Mouse (Mus musculus) embryonic facial prominence, embryonic 13.5 days (tissue): ENCODE measurements at regions not wholly inside any gene's neighbourhood (a gene's known extent, or its start where the extent isn't known, plus 50 kb on each side); places are given as distances from the start of the nearest gene placed in this dataset.

Experiments
- ATAC-seq: fragments of 200-750 bp; cut with Nextera tagmentation; 2 replicates; pipeline ENCODE4 v1.8.0; 2017; ENCODE audit warnings: low read depth; ENCODE audit not compliant: insufficient number of reproducible peaks, insufficient read depth, low FRiP score, low TSS enrichment
- H3K27ac ChIP-seq: fragments of 300-500 bp; sonication (generic); 2 replicates; pipeline ENCODE4 v1.5.1; 2015; ENCODE audit warnings: moderate library complexity, mild to moderate bottlenecking, inconsistent platforms
- H3K27me3 ChIP-seq: fragments of 300-500 bp; sonication (generic); 2 replicates; pipeline ENCODE4 v1.6.1; 2015; ENCODE audit warnings: mild to moderate bottlenecking, inconsistent platforms
- H3K36me3 ChIP-seq: fragments of 300-500 bp; sonication (generic); 2 replicates; pipeline ENCODE4 v1.6.1; 2015; ENCODE audit warnings: mild to moderate bottlenecking, inconsistent platforms
- H3K4me1 ChIP-seq: fragments of 300-500 bp; sonication (generic); 2 replicates; pipeline ENCODE4 v1.6.1; 2015; ENCODE audit warnings: inconsistent platforms
- H3K4me2 ChIP-seq: fragments of 300-500 bp; sonication (generic); 2 replicates; pipeline ENCODE4 v1.6.1; 2015; ENCODE audit warnings: moderate library complexity, mild to moderate bottlenecking, inconsistent platforms
- H3K4me3 ChIP-seq: fragments of 300-500 bp; sonication (generic); 2 replicates; pipeline ENCODE4 v1.5.1; 2015; ENCODE audit warnings: mild to moderate bottlenecking, inconsistent platforms
- H3K9ac ChIP-seq: fragments of 300-500 bp; sonication (generic); 2 replicates; pipeline ENCODE4 v1.6.1; 2015; ENCODE audit warnings: mild to moderate bottlenecking, inconsistent platforms
- H3K9me3 ChIP-seq: fragments of 300-500 bp; sonication (generic); 2 replicates; pipeline ENCODE4 v1.6.1; 2016; ENCODE audit warnings: inconsistent platforms
- WGBS: fragments of 180-500 bp; shearing (Covaris S2); methylation state at CpG from one replicate; pipeline ENCODE4 v1.1.7; 2015; ENCODE audit warnings: mixed read lengths; 5-methylcytosine and 5-hydroxymethylcytosine counted together

DNA sequence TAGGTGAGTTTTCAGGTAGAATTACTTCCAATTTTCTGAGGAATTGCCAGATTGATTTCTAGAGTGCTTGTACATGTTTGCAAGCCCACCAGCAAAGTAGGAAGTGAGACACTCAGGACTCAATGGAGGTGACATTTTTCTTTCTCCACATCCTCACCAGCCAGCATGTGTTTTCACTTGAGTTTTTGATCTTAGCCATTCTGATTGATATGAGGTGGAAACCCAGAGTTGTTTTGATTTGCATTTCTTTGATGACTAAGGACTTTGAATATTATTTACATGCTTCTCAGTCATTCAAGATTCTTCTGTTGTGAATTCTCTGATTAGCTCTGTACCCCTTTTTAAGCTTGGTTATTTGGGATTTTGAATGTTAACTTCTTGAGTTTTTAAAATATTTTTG is 2650.2 kb downstream of the Gm37988 start:
- Histone ChIP-seq H3K9ac (no peak overlapping the region), H3K4me2 (no peak overlapping the region), H3K27ac (no peak overlapping the region), H3K4me1 (no peaks in the 10 kb centered on the region), H3K4me3 (no peak overlapping the region), H3K36me3 (no peaks in the 10 kb centered on the region), H3K9me3 (no peaks in the 10 kb centered on the region), H3K27me3 (no peaks in the 10 kb centered on the region)
- no peak for ATAC-seq

DNA sequence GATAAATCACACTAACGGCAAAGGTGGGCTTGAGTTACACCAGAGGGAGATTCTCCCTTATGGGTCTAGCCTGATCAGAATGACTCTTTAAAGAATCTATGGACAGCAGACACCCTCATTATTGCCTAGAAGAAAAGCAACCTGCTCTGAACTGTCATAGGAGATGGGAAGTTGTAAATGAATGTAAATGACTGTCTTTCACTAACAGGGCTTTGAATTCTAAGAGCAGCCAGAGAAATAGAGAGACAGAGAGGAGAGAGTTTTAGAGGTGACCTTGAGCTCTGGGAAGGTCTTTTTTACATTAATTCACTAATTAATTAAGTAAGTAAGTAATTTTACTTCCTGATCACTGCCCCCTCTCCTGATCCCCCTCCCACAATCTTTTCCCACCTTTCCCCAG is 2686.4 kb downstream of the Gm37988 start:
- 81% methylated on average over 1 of the region's 1 CpGs for WGBS
- Histone ChIP-seq H3K4me3 (no peak overlapping the region), H3K36me3 (no peaks in the 10 kb centered on the region), H3K4me2 (no peak overlapping the region), H3K27ac (no peak overlapping the region), H3K9me3 (no peaks in the 10 kb centered on the region), H3K4me1 (no peaks in the 10 kb centered on the region), H3K9ac (no peak overlapping the region), H3K27me3 (no peaks in the 10 kb centered on the region)
- no peak for ATAC-seq

DNA sequence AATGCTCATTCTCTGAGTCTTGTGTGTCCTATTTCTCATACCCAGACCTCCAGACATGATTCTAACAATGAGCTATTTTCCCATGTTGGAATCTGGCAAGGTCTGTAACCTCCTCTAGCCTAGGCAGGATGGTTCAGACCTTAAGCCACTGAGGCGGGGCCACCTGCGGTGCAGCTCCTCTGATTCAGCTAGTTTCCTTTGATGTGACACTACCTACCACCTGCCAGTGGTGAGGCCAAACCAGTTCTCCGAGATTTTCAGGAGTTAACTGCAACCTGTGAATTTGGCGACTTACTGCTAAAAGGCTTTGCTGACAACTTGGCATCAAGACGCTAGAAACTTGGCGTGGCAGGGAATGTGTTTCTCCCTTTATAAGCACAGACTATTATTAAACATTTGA is 2691.3 kb downstream of the Gm37988 start:
- ATAC-seq = peak; percentile 62; the same call in 1 of the 2 replicates
- H3K9me3 ChIP-seq = no peaks in the 10 kb centered on the region
- H3K9ac ChIP-seq = no peak overlapping the region

DNA sequence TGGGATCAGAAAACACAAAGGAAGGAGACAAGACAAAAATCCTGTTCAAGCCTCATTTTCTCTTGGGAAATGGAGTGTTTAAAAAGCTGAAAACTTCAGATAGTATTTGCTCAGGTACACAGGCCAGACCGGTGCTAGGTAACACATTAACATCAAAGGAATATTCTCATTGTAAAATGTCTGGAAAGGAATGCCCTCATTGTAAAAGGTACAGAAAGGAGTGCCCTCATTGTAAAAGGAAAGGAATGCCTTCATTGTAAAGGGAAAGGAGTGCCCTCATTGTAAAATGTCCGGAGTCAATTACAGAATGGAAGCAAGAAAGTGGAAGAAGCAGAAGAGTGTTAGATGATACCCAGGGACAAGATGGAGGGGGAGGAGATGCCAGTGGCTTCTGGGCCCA is 2694.7 kb downstream of the Gm37988 start:
- Histone ChIP-seq H3K27ac (no peak overlapping the region), H3K4me2 (no peak overlapping the region), H3K36me3 (no peaks in the 10 kb centered on the region), H3K4me1 (no peaks in the 10 kb centered on the region), H3K27me3 (no peaks in the 10 kb centered on the region), H3K4me3 (no peak overlapping the region), H3K9me3 (no peaks in the 10 kb centered on the region), H3K9ac (no peak overlapping the region)
- WGBS = 90% methylated on average over 2 of the region's 2 CpGs
- ATAC-seq = no peak

More for the DNA sequence above, 2691.3 kb downstream of the Gm37988 start:
- no peak overlapping the region for H3K4me3 ChIP-seq
- H3K36me3 ChIP-seq = no peaks in the 10 kb centered on the region
- H3K4me2 ChIP-seq = no peak overlapping the region
- H3K27ac ChIP-seq = no peak overlapping the region
- no peaks in the 10 kb centered on the region for H3K27me3 ChIP-seq
- no peaks in the 10 kb centered on the region for H3K4me1 ChIP-seq
- WGBS = 54% methylated on average over 6 of the region's 6 CpGs

DNA sequence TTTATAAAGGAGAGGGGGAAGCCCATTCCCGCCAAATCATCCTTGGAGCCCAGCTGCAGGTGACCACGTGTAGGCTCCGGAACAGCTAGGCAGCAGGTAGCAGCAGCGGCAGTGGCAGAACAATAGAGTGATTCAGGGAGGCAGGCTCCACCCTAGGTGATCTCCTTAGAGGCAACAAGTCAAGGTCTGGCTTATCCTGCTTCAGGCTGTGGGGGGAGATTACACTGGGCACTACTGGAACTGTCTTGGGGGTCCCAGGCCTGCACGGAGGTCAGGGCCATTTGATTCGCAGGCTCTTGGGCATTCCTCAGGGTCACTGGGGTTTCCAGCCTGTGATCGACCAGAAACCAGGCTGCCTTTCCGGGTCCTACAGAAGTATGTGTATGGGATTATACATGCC is 2711.1 kb downstream of the Gm37988 start:
- Histone ChIP-seq H3K36me3 (no peaks in the 10 kb centered on the region), H3K4me1 (no peaks in the 10 kb centered on the region)
- 63% methylated on average over 8 of the region's 8 CpGs for WGBS

DNA sequence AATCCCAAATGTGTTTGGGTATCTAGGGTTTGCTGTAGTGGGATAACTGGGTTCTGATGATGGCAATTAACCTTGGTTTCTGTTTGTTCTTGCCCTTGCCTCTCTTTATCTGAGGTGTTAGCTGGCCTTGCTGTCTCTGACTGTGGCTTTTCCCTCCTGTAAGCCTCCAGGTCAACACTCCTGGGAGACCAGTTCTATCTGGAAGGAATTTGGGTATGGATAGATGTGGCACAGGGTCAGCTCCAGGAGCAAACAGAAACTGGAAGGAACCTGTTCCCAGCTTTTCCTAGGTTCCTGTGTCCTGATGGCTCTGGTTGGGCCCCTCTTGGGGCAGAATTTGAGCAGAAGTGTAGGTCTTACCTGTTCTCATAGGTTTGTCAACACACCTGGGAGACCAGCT is 2725.8 kb downstream of the Gm37988 start:
- H3K9ac ChIP-seq = no peak overlapping the region
- H3K4me3 ChIP-seq = no peak overlapping the region
- H3K4me1 ChIP-seq = no peaks in the 10 kb centered on the region
- no peak overlapping the region for H3K4me2 ChIP-seq
- no peaks in the 10 kb centered on the region for H3K36me3 ChIP-seq
- ATAC-seq = no peak
- H3K27ac ChIP-seq = no peak overlapping the region
- no peaks in the 10 kb centered on the region for H3K27me3 ChIP-seq
- no peaks in the 10 kb centered on the region for H3K9me3 ChIP-seq

More for the DNA sequence above, 2711.1 kb downstream of the Gm37988 start:
- Histone ChIP-seq H3K9ac (no peak overlapping the region), H3K27ac (no peak overlapping the region), H3K27me3 (no peaks in the 10 kb centered on the region), H3K4me3 (no peak overlapping the region), H3K4me2 (no peak overlapping the region), H3K9me3 (no peaks in the 10 kb centered on the region)
- ATAC-seq = no peak

DNA sequence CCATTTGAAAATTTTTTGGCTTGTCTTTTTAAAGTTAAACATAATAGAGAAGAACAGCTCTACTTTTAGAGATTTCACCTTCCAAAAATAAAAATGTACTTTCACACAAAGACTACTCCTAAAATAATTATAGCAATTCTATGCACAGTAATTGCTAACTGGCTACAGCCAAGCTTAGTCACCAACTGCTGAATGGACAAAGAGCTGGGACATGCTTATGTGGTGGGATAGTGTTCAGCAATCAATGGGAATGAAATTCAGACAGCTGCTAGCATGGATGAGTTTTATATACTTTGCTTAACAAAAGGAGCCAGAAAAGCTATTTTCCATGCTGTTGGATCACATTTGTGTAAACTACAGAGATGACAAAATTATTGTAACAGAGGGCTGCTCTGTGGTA is 2727.5 kb downstream of the Gm37988 start:
- ATAC-seq = no peak
- Histone ChIP-seq H3K4me2 (no peak overlapping the region), H3K4me1 (no peaks in the 10 kb centered on the region), H3K36me3 (no peaks in the 10 kb centered on the region), H3K9me3 (no peaks in the 10 kb centered on the region), H3K9ac (no peak overlapping the region), H3K27me3 (no peaks in the 10 kb centered on the region), H3K27ac (no peak overlapping the region), H3K4me3 (no peak overlapping the region)

DNA sequence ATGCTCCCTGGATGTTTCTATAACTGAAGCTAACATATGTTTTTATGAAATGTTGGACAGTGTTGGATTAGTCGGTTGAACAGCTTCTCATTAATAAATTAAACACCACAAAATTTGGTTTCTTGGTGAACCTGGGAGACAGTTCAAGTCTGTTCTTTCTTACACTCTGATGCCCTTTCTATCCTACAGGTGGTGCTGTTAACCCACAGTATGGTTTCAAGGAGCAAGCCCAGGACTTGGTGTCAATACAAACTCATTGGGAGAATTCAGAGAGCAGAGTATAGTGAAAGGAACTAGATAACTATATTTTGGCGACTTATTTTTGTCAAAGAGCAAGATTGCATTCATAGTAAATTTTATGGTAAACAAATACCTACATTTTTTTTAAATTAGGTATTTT is 2735.8 kb downstream of the Gm37988 start:
- ATAC-seq = no peak
- H3K9me3 ChIP-seq = no peaks in the 10 kb centered on the region
- 29% methylated on average over 2 of the region's 2 CpGs for WGBS

DNA sequence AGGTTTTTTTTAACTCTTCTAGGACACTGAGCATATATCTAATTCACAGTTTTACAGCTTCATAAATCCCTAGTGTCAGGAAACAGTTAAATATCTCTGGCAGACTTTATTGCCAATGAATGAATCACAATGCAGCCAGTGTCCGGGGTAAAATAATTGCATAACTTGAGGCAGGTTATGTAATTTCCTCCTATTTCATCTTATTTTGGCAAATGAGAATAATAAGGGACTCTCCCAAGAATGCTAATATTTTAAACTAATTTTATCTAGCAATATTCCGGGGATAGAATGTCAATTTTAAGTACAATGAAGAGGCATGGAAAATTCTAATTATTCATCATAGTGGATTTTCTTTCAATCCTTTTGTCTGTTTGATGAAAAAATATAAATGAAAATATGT is 2740.6 kb downstream of the Gm37988 start:
- no peaks in the 10 kb centered on the region for H3K27me3 ChIP-seq
- ATAC-seq = no peak
- H3K4me2 ChIP-seq = no peak overlapping the region
- H3K9ac ChIP-seq = no peak overlapping the region
- H3K36me3 ChIP-seq = no peaks in the 10 kb centered on the region
- no peaks in the 10 kb centered on the region for H3K4me1 ChIP-seq
- no peak overlapping the region for H3K4me3 ChIP-seq
- H3K27ac ChIP-seq = no peak overlapping the region
- H3K9me3 ChIP-seq = 0 out of 2 replicates have a peak, but pooled peaks cover under 1% of the 10 kb centered on the region
- WGBS = 52% methylated on average over 2 of the region's 2 CpGs

More for the DNA sequence above, 2735.8 kb downstream of the Gm37988 start:
- Histone ChIP-seq H3K36me3 (no peaks in the 10 kb centered on the region), H3K27me3 (no peaks in the 10 kb centered on the region), H3K4me2 (no peak overlapping the region), H3K27ac (no peak overlapping the region), H3K4me3 (no peak overlapping the region), H3K9ac (no peak overlapping the region), H3K4me1 (no peaks in the 10 kb centered on the region)

DNA sequence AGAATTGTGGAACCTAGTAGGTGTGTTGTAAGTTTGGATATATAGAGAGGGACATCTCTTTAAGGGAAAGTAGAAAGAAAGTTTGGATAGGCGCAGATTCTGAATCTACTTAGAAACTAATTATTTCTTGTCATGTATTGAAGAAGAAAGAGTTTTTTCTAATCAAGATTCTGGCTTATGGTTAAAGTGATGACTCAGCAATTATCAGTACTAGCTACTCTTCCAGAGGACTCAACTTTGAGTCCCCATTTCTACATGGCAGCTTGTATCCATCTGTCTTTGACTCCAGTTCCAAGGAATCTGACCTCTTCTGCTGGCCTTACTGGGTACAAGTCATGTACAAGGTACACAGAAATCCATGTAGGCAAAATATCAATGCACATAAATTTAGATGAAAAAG is 2767.1 kb downstream of the Gm37988 start:
- Histone ChIP-seq H3K27me3 (no peaks in the 10 kb centered on the region), H3K9ac (no peak overlapping the region), H3K4me1 (no peaks in the 10 kb centered on the region), H3K4me3 (no peak overlapping the region), H3K27ac (no peak overlapping the region), H3K4me2 (no peak overlapping the region), H3K36me3 (no peaks in the 10 kb centered on the region), H3K9me3 (no peaks in the 10 kb centered on the region)
- WGBS = 92% methylated on average over 1 of the region's 1 CpGs
- no peak for ATAC-seq

DNA sequence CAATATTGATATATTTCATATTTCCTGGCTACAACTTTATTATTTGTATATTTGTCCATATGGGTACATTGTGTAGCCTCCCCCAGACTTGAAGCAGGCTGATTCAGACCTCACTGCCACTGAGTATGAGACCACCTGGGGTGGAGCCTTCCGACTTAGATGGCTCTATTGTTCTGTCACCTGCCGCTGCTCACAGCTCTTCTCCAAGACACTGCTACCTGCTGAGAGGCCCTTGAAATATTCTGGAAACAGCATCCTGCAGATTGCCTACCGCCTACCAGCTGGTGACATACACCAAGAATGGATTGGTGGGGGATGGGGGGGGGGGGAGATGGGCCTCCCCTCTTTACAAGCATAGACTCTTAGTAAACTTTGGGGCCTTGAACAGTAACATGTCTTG is 2778.7 kb downstream of the Gm37988 start:
- H3K4me2 ChIP-seq = no peak overlapping the region
- no peak for ATAC-seq
- no peak overlapping the region for H3K9ac ChIP-seq
- no peak overlapping the region for H3K27ac ChIP-seq
- no peaks in the 10 kb centered on the region for H3K9me3 ChIP-seq
- H3K4me1 ChIP-seq = no peaks in the 10 kb centered on the region
- H3K36me3 ChIP-seq = no peaks in the 10 kb centered on the region
- H3K27me3 ChIP-seq = no peaks in the 10 kb centered on the region
- WGBS = 55% methylated on average over 3 of the region's 3 CpGs
- H3K4me3 ChIP-seq = no peak overlapping the region

DNA sequence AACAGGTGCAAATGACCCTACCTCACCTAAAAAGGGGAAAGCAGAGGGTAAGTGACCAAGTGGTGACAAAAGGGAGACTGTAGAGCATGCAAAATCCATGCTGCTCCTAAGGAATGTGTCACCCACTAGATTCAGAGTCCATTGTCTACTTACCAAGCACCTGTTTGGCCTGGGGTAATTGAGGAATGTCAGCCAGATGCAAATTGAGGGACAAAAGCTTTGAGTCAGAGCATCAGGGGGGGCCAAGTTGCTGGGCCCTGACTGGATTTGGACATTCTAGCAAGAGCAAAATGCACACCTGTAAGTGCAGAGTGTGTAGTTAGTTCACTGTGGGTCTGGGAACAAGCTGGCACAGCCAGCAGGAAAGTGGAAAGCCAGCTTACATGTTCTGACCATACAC is 2783.6 kb downstream of the Gm37988 start:
- Histone ChIP-seq H3K27me3 (no peaks in the 10 kb centered on the region), H3K4me2 (no peak overlapping the region)
- ATAC-seq = no peak

More for the DNA sequence above, 2783.6 kb downstream of the Gm37988 start:
- Histone ChIP-seq H3K9me3 (no peaks in the 10 kb centered on the region), H3K9ac (no peak overlapping the region), H3K36me3 (no peaks in the 10 kb centered on the region), H3K27ac (no peak overlapping the region), H3K4me3 (no peak overlapping the region), H3K4me1 (no peaks in the 10 kb centered on the region)
